7 mouse cellular contexts compared by ENCODE assay signal in genomic region chr11:78031947-78032808, GRCm38 (mm10). TPM values are rescaled to one million over a fixed set of nuclear protein-coding genes. Genes with fewer than 3 reads are reported as not detected.
A peak's percentile ranks its signal among the peaks of the same experiment; 100 is the strongest.
DNase-seq lines count a peak whose midpoint lies in the region; ATAC-seq and TF ChIP-seq lines count a peak whose summit lies in the region.

Dhrs13 (plus strand) TSS chr11:78032280.

- H3K4me1 ChIP-seq in intestine, postnatal 0 days (replicated peaks; ENCODE audit: control insufficient read depth, insufficient read depth, low read length): no peaks in the 10 kb centered on the region
- peaks cover 16% of the 10 kb centered on the region for H3K4me1 ChIP-seq in midbrain, embryonic 12.5 days
- H3K4me1 ChIP-seq in small intestine, adult 2 months (ENCODE audit: control insufficient read depth, insufficient read depth, insufficient read length, low read length): peaks cover 12% of the 10 kb centered on the region

- H3K9me3 ChIP-seq in intestine, postnatal 0 days (ENCODE audit: control insufficient read depth): no peaks in the 10 kb centered on the region
- H3K9me3 ChIP-seq in midbrain, embryonic 12.5 days: no peaks in the 10 kb centered on the region

- peak within 1 kb of the TSS; percentile 97 for H3K4me2 ChIP-seq in intestine, postnatal 0 days (replicated peaks; ENCODE audit: low read depth)
- peak within 1 kb of the TSS; percentile 86 for H3K4me2 ChIP-seq in midbrain, embryonic 12.5 days (replicated peaks)

- intact Hi-C loops in left cerebral cortex, postnatal 4 days (cut with DNase I): no loop called here

- no peak for TF ChIP-seq POLR2A in small intestine, adult 2 months (IDR thresholded peaks at IDR 0.05; ENCODE audit: low read depth, low read length)

- H3K27ac ChIP-seq in intestine, postnatal 0 days (ENCODE audit: low read depth, low read length): peak within 1 kb of the TSS; percentile 70
- peak within 1 kb of the TSS; percentile 94 for H3K27ac ChIP-seq in midbrain, embryonic 12.5 days (replicated peaks)
- no peak within 1 kb of the TSS for H3K27ac ChIP-seq in small intestine, adult 2 months (ENCODE audit: insufficient read depth, low read depth, low read length)

- peak; percentile 96 for TF ChIP-seq CTCF in intestine, postnatal 0 days (IDR thresholded peaks at IDR 0.05; ENCODE audit: low read depth)
- TF ChIP-seq CTCF in small intestine, adult 2 months (IDR thresholded peaks at IDR 0.05; ENCODE audit: extremely low read depth, insufficient read length, insufficient replicate concordance, low read depth, low read length): peak; percentile 77

- peaks cover 26% of the 10 kb centered on the region; the same call in 1 of the 2 replicates for H3K36me3 ChIP-seq in intestine, postnatal 0 days (ENCODE audit: control insufficient read depth, insufficient read depth)
- peaks cover 35% of the 10 kb centered on the region for H3K36me3 ChIP-seq in midbrain, embryonic 12.5 days
- H3K36me3 ChIP-seq in small intestine, adult 2 months (ENCODE audit: control insufficient read depth, insufficient read depth, low read length): peaks cover 21% of the 10 kb centered on the region

- H3K9ac ChIP-seq in intestine, postnatal 0 days (ENCODE audit: low read depth, low read length): peak within 1 kb of the TSS; percentile 53
- H3K9ac ChIP-seq in midbrain, embryonic 12.5 days (replicated peaks): peak within 1 kb of the TSS; percentile 80

- under 1% methylated on average over 95 of the region's 96 CpGs for WGBS in intestine, postnatal 0 days
- WGBS in midbrain, embryonic 12.5 days: under 1% methylated on average over 94 of the region's 96 CpGs
- WGBS in small intestine, adult 2 months: under 1% methylated on average over 96 of the region's 96 CpGs

- ATAC-seq in intestine, postnatal 0 days: peak; percentile 93
- peak; percentile 87 for ATAC-seq in midbrain, embryonic 12.5 days (ENCODE audit: low FRiP score, low read depth)

- peak; percentile 97 for DNase-seq in adrenal gland, adult 2 months
- DNase-seq in embryo, embryonic 11.5 days (ENCODE audit: low read depth, low spot score): peak; percentile 89
- DNase-seq in gastrocnemius, postnatal 4 days (ENCODE audit: low spot score in 2 of 2): peak; percentile 83 to 89
- peak; percentile 91 for DNase-seq in left cerebral cortex, postnatal 4 days

- peak within 1 kb of the TSS; percentile 62 for H3K4me3 ChIP-seq in intestine, postnatal 0 days (ENCODE audit: low read depth, low read length)
- H3K4me3 ChIP-seq in midbrain, embryonic 12.5 days: peak within 1 kb of the TSS; percentile 68
- H3K4me3 ChIP-seq in small intestine, adult 2 months (ENCODE audit: low read depth, low read length): peak within 1 kb of the TSS; percentile 76

- H3K27me3 ChIP-seq in intestine, postnatal 0 days (replicated peaks; ENCODE audit: control insufficient read depth, insufficient read depth, low read length): no peaks in the 10 kb centered on the region
- no peaks in the 10 kb centered on the region for H3K27me3 ChIP-seq in midbrain, embryonic 12.5 days
- H3K27me3 ChIP-seq in small intestine, adult 2 months (ENCODE audit: control insufficient read depth, insufficient read depth, low read length): no peaks in the 10 kb centered on the region

RNA-seq across cellular contexts. Expression of gene Dhrs13, which starts in this region (rescaled TPM):
- 10 to 100 TPM in 1 of 2 experiments, 1 to 10 TPM in 1; 8.9 to 17.3 TPM for total RNA-seq in adrenal gland, adult 2 months (2021)
- 20.3 and 26.3 TPM in 2 replicates for polyA plus RNA-seq in adrenal gland, adult 2 months (2012; rRNA removed)
- total RNA-seq in gastrocnemius, postnatal 4 days (2021): 1 to 10 TPM; 6.2 to 7.6 TPM
- 4.4 and 5.2 TPM in 2 replicates for polyA plus RNA-seq in intestine, postnatal 0 days (2015; fragmentation: Nextera tagmentation; extraction: Ambion mirVana)
- 10 to 100 TPM; 29.1 to 33.5 TPM for total RNA-seq in left cerebral cortex, postnatal 4 days (2021)
- 21.9 and 23.1 TPM in 2 replicates for polyA plus RNA-seq in midbrain, embryonic 12.5 days (2016; fragmentation: Nextera tagmentation; extraction: Ambion mirVana)
- polyA plus RNA-seq in small intestine, adult 2 months (2012; rRNA removed): 3.8 and 3.9 TPM in 2 replicates
